Mouse (Mus musculus) heart, embryonic 10.5 days (tissue): ENCODE measurements around the gene Tspan9. TPM values are rescaled to one million over a fixed set of nuclear protein-coding genes. Genes with fewer than 3 reads are reported as not detected.
A peak's percentile ranks its signal among the peaks of the same experiment; 100 is the strongest.

Experiments used
- DNase-seq: peaks from one replicate; pipeline ENCODE4 v3.0.0-alpha.2; 2017; ENCODE audit warnings: low spot score
- H3K27ac ChIP-seq: fragments of 300-500 bp; sonication (generic); 2 replicates; pipeline ENCODE4 v1.5.1; 2016; ENCODE audit warnings: mild to moderate bottlenecking
- H3K27me3 ChIP-seq: fragments of 300-500 bp; sonication (generic); 2 replicates; pipeline ENCODE4 v1.6.1; 2016; ENCODE audit warnings: mild to moderate bottlenecking; ENCODE audit not compliant: poor library complexity, insufficient read depth, severe bottlenecking
- H3K36me3 ChIP-seq: fragments of 300-500 bp; sonication (generic); 2 replicates; pipeline ENCODE4 v1.6.1; 2016; ENCODE audit warnings: mild to moderate bottlenecking, moderate library complexity
- H3K4me1 ChIP-seq: fragments of 300-500 bp; sonication (generic); 2 replicates; pipeline ENCODE4 v1.6.1; 2016; ENCODE audit warnings: mild to moderate bottlenecking
- H3K4me3 ChIP-seq: fragments of 300-500 bp; sonication (generic); 2 replicates; pipeline ENCODE4 v1.5.1; 2016; ENCODE audit warnings: mild to moderate bottlenecking, moderate library complexity
- H3K9me3 ChIP-seq: fragments of 300-500 bp; sonication (generic); 2 replicates; pipeline ENCODE4 v1.6.1; 2016; ENCODE audit warnings: mild to moderate bottlenecking, moderate library complexity
- WGBS: fragments of 180-500 bp; shearing (Covaris S2); methylation state at CpG from one replicate; pipeline ENCODE4 v1.1.7; 2016; 5-methylcytosine and 5-hydroxymethylcytosine counted together
- polyA plus RNA-seq: library from polyadenylated mRNA; unstranded; fragments of >200 nt; fragmentation: Nextera tagmentation; extraction: Ambion mirVana; gene quantifications from 2 replicates; pipeline ENCODE4 v1.2.1, GENCODE M21; 2016

Tspan9 gene
- polyA plus RNA-seq, 1 experiment from 2014 or later: 111 TPM

DNA sequence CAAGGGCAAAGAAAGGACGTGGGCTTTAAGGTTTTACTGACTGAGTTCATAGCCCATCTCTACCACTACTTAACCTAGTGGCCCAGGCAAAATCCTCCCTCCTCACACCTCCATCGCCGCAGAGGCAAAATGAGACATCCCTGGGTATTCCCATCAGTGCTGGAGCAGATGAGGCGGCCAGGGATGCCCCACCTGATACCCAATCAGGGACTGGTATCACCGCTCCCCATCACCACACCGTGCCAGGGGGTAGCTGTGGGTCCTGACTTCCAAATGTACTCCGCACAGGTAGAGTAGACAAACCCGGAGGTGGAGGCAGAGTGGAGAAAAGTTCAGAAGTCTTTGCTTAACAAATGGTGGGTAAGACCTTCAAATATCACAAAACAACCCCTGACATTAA lies 117.4 kb downstream of the Tspan9 start:
- H3K4me1 ChIP-seq: peaks cover 77% of the 10 kb centered on the region
- H3K36me3 ChIP-seq: peaks cover 13% of the 10 kb centered on the region

DNA sequence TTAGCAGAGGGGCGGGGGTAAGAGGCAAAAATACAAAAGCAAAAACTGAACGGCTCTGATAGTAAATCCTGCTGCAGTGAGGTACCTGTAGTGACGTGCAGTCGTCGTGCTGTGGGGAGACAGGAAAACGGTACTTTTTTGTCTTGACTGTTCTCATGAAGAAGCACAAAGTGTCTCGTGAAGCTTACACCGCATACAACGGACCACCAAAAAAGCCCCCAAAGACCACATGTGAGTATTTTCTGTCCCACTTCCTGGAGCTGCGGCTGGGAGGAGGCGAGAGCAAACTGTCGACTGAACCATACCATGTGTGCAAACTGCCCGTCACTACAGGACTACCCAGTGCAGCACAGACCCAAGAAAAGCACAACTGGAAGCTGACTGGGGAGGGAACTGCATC lies 117.8 kb downstream of the Tspan9 start:
- no peak overlapping the region for H3K4me3 ChIP-seq
- 73% methylated on average over 13 of the region's 13 CpGs for WGBS
- DNase-seq: no peak
- no peaks in the 10 kb centered on the region for H3K9me3 ChIP-seq
- H3K27me3 ChIP-seq: no peaks in the 10 kb centered on the region
- H3K27ac ChIP-seq: peak overlapping the region; percentile 19; the same call in 1 of the 2 replicates
- peaks cover 78% of the 10 kb centered on the region for H3K4me1 ChIP-seq
- H3K36me3 ChIP-seq: peaks cover 13% of the 10 kb centered on the region

More for the DNA sequence above, 117.4 kb downstream of the Tspan9 start:
- Histone ChIP-seq H3K9me3 (no peaks in the 10 kb centered on the region), H3K27me3 (no peaks in the 10 kb centered on the region), H3K27ac (peak overlapping the region; percentile 19; the same call in 1 of the 2 replicates), H3K4me3 (no peak overlapping the region)
- no peak for DNase-seq
- WGBS: 82% methylated on average over 8 of the region's 8 CpGs

DNA sequence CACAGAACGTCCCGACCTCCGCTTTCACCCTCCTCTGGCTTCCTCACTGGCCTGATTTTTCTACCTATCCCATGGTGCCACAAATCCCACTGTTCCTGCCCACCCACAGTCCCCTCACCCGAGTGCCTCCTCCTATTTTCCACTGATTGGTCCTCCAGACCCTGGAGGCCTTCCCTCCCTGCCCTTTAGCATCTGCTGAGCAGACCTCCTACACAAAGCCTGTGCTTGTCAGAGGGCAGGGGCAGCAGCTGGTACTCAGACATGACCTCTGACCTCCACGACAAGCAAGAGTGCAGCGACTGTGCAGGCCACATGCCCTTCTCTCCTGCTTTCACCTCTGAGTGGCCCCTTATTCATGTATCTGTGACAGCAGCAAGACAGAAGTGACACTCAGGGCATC lies 121.2 kb downstream of the Tspan9 start:
- peaks cover 19% of the 10 kb centered on the region for H3K36me3 ChIP-seq
- H3K27ac ChIP-seq: peak overlapping the region; percentile 84
- no peak overlapping the region; the same call in 1 of the 2 replicates for H3K4me3 ChIP-seq
- WGBS: 35% methylated on average over 6 of the region's 6 CpGs
- H3K4me1 ChIP-seq: peaks cover 70% of the 10 kb centered on the region
- no peaks in the 10 kb centered on the region for H3K9me3 ChIP-seq
- no peak for DNase-seq
- H3K27me3 ChIP-seq: no peaks in the 10 kb centered on the region

DNA sequence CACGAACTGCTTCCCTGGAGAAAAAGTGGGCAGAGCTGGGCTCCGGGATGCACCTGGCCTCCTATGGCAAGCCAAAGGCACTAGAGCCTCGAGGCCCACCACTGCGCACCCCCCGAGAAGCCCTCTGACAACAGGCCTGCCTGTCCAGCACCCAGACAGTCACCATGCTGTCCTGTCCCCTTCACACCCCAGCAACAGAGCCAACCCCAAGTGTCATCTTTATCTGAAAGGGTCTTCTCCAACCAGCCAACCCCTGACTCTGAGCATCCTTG lies 121.5 kb downstream of the Tspan9 start:
- Histone ChIP-seq H3K27ac (peak overlapping the region; percentile 84), H3K4me3 (peak overlapping the region; percentile 12; the same call in 1 of the 2 replicates), H3K36me3 (peaks cover 20% of the 10 kb centered on the region), H3K9me3 (no peaks in the 10 kb centered on the region), H3K4me1 (peaks cover 73% of the 10 kb centered on the region), H3K27me3 (no peaks in the 10 kb centered on the region)
- DNase-seq: no peak
- WGBS: 61% methylated on average over 5 of the region's 5 CpGs

DNA sequence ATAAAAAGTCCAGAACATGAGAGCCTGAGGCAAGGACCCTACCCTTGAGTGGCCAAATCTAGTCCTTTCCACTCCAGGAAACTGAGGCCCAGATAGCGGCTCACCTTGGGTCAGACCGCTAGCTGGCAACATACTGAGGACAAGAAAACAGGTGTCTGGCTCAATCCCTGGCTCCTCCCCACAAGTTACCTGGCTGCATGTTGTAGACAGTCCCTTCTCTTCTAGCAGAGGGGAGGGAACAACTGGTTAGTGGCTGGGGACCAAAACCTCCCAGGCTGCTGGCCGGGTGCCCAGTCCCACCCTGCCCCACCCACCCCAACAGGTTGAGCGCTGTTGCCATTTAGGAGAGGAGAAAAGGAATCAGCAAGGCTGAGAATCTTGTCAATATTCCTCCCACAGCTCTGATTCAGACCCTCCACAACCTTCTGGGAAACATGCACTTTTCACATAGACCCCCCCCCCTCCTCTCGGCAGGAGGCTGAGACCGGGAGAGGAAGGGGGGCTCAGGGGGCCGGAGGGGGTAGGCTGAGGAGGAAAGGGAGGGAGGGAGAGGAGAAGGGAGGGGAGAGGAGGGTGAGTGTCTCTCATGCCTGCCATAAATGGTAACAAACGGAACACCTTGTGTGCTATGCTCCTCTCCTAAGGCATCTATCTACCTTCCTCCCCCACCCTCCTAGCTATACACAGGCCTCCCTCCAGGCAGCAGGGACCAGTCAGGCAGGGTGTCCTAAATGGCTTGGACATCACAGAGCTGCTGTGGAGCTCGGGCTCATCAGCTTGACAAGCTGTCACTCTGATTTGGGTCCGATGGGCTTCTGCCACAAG lies 122.1 kb downstream of the Tspan9 start:
- no peaks in the 10 kb centered on the region for H3K27me3 ChIP-seq
- peak overlapping the region; percentile 84 for H3K27ac ChIP-seq
- peak overlapping the region; percentile 12; the same call in 1 of the 2 replicates for H3K4me3 ChIP-seq
- WGBS: 34% methylated on average over 9 of the region's 10 CpGs
- DNase-seq: peak; percentile 78
- H3K9me3 ChIP-seq: no peaks in the 10 kb centered on the region
- peaks cover 20% of the 10 kb centered on the region for H3K36me3 ChIP-seq
- peaks cover 75% of the 10 kb centered on the region for H3K4me1 ChIP-seq

DNA sequence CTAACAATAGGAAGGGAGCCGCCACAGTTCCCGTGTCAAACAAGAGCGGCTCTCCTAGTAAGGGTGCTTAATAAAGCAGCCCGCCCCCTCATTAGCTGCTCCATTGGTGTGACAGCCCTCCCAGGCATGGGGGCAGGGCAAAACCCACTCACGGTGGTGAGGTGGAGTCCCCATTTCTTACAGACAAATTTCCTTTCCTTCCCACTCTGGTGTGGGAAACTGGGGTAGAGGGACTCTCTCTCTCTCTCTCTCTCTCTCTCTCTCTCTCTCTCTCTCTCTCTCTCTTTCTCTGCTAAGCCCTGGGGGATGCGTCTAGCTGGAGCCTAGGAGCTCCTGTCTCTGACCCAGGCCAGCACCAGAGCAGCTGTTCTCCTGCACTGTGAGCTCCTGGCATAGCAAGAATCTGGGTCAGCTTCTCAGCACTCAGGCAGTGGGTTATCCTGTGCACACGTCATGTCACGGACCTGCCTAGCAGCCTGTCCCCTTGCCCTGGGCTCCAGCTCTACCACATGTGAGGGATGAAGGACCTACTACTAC lies 122.8 kb downstream of the Tspan9 start:
- H3K27ac ChIP-seq: peak overlapping the region; percentile 84
- H3K4me1 ChIP-seq: peaks cover 76% of the 10 kb centered on the region
- H3K36me3 ChIP-seq: peaks cover 20% of the 10 kb centered on the region
- no peaks in the 10 kb centered on the region for H3K27me3 ChIP-seq
- no peak overlapping the region for H3K4me3 ChIP-seq
- H3K9me3 ChIP-seq: no peaks in the 10 kb centered on the region
- DNase-seq: no peak
- 38% methylated on average over 8 of the region's 8 CpGs for WGBS

DNA sequence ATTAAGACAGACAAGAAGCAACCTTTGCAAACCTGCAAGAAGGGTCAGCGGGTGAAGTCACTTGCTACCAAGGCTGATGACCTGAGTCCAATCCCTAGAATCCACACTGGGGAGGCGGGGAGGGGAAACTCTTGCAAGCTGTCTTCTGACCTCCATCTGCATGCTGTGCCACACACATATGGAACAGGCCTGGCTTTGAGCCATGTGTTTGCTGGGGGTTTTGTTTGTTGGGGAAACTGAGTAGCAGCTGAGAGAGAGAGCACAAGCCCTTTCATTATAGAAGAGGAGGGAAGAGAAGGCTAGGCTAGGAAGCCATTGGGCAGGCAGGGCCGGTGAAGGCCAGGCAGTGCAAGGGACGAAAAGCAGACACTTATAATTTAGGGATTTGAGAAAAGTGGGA lies 123.3 kb downstream of the Tspan9 start:
- no peak for DNase-seq
- peaks cover 20% of the 10 kb centered on the region for H3K36me3 ChIP-seq
- no peaks in the 10 kb centered on the region for H3K9me3 ChIP-seq
- H3K27ac ChIP-seq: peak overlapping the region; percentile 48; the same call in 1 of the 2 replicates
- peaks cover 76% of the 10 kb centered on the region for H3K4me1 ChIP-seq
- WGBS: 63% methylated on average over 4 of the region's 4 CpGs
- no peaks in the 10 kb centered on the region for H3K27me3 ChIP-seq
- H3K4me3 ChIP-seq: no peak overlapping the region

DNA sequence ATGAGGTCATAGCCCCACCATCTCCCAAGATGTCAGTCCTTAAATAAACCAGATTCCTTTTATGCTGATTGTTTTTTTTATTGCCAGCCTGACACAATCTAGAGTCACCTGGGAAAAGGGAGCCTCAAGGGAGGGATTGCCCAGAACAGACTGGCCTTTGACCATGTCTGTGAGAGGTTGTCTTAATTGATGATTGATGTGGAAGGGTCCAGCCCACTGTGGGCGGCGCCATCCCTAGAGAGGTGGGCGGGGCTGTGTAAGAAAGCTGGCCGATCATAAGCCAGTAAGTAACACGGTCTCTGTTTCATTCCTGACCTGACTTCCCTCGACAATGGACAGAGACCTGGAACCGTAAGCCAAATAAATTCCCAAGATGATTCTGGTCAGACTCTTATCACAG lies 124.3 kb downstream of the Tspan9 start:
- Histone ChIP-seq H3K27ac (no peak overlapping the region), H3K9me3 (no peaks in the 10 kb centered on the region), H3K36me3 (peaks cover 20% of the 10 kb centered on the region), H3K27me3 (no peaks in the 10 kb centered on the region), H3K4me3 (no peak overlapping the region), H3K4me1 (peaks cover 81% of the 10 kb centered on the region)
- WGBS: 72% methylated on average over 7 of the region's 7 CpGs
- DNase-seq: no peak

DNA sequence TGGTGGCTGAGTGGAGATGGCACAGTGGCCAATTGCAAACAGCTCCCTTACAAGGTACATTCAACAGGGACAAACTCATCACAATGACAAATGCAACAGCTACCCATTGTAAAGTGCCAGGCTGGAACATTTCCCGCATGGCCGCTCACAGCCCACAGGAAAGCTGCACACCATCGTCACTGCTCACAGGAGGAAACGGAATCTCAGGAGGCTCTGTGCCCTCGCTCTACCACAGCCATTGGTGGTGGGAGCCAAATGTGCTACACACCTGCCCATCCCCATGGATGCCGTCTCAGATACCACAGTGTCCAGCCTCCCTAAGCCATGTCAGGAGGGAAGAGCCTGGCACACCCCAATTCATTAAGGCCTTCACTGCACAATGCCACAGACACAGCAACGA lies 128.1 kb downstream of the Tspan9 start:
- no peak for DNase-seq
- Histone ChIP-seq H3K4me1 (peaks cover 82% of the 10 kb centered on the region), H3K4me3 (no peak overlapping the region), H3K9me3 (no peaks in the 10 kb centered on the region), H3K36me3 (peaks cover 12% of the 10 kb centered on the region), H3K27me3 (no peaks in the 10 kb centered on the region), H3K27ac (peak overlapping the region; percentile 82; the same call in 1 of the 2 replicates)
- WGBS: 72% methylated on average over 7 of the region's 7 CpGs

DNA sequence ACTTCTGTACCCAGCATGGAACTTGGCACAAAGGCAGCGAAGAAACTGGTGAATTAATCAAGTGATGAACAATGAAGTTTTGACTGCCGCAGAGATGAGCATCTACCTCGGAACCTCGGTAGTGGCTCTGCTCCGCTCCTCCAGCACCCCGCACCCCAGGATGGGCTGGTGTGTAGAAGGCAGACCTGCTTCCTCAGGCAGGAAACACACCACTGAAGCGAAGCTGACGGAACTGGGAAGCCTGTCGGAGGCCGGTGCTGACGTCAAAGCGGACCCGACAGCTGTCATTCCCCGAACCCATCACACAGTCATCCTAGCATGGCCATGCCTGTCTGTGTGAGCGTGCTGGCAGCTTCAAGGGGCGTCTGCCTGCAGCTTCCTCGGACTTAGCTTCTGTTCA lies 131.6 kb downstream of the Tspan9 start:
- no peaks in the 10 kb centered on the region for H3K9me3 ChIP-seq
- H3K36me3 ChIP-seq: no peaks in the 10 kb centered on the region; the same call in 1 of the 2 replicates
- DNase-seq: no peak
- H3K4me3 ChIP-seq: no peak overlapping the region
- 53% methylated on average over 17 of the region's 17 CpGs for WGBS
- H3K27ac ChIP-seq: peak overlapping the region; percentile 72; the same call in 1 of the 2 replicates
- peaks cover 95% of the 10 kb centered on the region for H3K4me1 ChIP-seq
- no peaks in the 10 kb centered on the region for H3K27me3 ChIP-seq

DNA sequence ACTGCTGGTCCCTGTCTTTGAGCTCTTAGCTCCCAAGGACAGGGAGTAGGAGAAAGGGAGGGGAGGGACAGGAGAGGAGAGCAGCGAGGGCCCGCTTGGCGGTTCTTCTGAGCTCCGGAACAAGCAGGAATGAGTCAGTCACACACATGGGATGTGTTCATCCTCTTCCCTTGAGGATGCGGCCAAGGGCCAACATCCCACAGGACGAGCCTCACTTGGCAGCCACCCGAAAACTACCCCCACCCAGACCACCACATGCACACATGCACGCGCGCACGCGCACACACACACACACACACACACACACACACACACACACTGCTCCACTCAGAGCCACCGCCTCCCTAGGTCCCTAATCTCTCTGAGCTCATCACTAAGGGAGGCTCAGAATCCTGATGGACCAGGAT lies 132.3 kb downstream of the Tspan9 start:
- Histone ChIP-seq H3K27ac (peak overlapping the region; percentile 72), H3K36me3 (no peaks in the 10 kb centered on the region), H3K4me3 (no peak overlapping the region), H3K27me3 (no peaks in the 10 kb centered on the region), H3K4me1 (peaks cover 98% of the 10 kb centered on the region), H3K9me3 (no peaks in the 10 kb centered on the region)
- 72% methylated on average over 13 of the region's 13 CpGs for WGBS
- DNase-seq: no peak

DNA sequence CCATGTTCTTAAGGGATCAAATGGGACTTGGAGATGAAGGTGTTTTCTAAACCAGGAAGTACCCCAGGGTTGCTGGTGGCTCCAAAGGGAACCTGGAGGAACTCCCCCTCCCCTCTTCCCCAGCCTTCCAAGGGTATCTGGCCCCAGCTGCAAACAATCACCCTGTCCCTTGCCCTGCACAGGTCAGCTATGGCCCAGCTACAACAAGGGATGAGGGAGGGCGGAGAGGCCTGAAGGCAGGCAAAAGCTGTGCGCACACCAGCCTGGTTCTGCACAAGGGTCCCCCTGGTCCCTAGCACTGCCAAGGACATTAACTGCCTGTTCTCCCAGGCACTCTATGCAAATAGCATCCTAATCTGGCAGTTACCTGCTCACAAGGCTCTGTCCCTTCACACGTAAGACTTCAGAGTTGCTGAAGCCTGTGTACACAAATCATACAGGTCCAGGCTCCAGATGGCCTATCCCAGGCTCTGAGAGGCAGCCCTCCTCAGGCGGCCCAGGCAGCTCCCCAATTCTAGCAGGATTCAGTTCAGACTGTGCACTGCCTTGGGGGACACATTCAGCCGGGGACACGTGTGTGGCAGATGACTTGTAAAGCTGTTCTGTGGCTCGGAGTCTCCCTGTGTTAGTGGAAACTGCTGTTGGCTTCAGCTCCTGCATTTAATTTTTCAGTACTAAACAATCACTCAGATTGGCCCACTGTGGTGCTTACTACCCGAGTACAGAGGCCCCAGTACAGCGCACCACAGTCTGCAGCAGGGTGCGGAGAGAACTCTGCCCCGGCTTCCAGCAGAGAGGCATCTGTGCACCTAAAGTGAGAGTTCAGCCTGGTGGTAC lies 133.0 kb downstream of the Tspan9 start:
- Histone ChIP-seq H3K36me3 (no peaks in the 10 kb centered on the region), H3K27me3 (no peaks in the 10 kb centered on the region), H3K4me3 (no peak overlapping the region), H3K9me3 (no peaks in the 10 kb centered on the region), H3K4me1 (peaks cover 98% of the 10 kb centered on the region), H3K27ac (peak overlapping the region; percentile 72)
- DNase-seq: no peak
- WGBS: 69% methylated on average over 11 of the region's 11 CpGs
